ENCODE assay signal across 19 mouse cellular contexts in genomic region chr16:42370148-42370547, GRCm38 (mm10). TPM values are rescaled to one million over a fixed set of nuclear protein-coding genes. Genes with fewer than 3 reads are reported as not detected.
A peak's percentile ranks its signal among the peaks of the same experiment; 100 is the strongest.
DNase-seq lines count a peak whose midpoint lies in the region; ATAC-seq lines count a peak whose summit lies in the region.
"Had no signal": no experiment of that assay in that cellular context is flagged by ENCODE, and none has a peak within 500 bp of the region (broad histone marks: within the 10 kb centered on the region; RNA-seq: fewer than 3 reads in every experiment).

No protein-coding gene starts in this region.

- no peak overlapping the region for H3K27ac ChIP-seq in hindbrain, embryonic 11.5 days (ENCODE audit: low read depth, low read length)
- H3K27ac ChIP-seq in hindbrain, embryonic 10.5 days, result no peak overlapping the region
- H3K27ac ChIP-seq: midbrain, embryonic 12.5 days; stomach, postnatal 0 days had no signal

- 0 out of 2 replicates have a peak, but pooled peaks have one; percentile 27 for ATAC-seq in hindbrain, embryonic 11.5 days (ENCODE audit: low FRiP score)

- H3K9ac ChIP-seq in hindbrain, embryonic 11.5 days (ENCODE audit: low read depth, low read length), result no peak overlapping the region
- H3K9ac ChIP-seq: midbrain, embryonic 12.5 days had no signal

- no peak overlapping the region for H3K4me2 ChIP-seq in hindbrain, embryonic 11.5 days (replicated peaks; ENCODE audit: low read depth, low read length)
- H3K4me2 ChIP-seq: midbrain, embryonic 12.5 days had no signal

- no peak overlapping the region for H3K4me3 ChIP-seq in hindbrain, embryonic 11.5 days (ENCODE audit: low read depth, low read length)
- no peak overlapping the region for H3K4me3 ChIP-seq in hindbrain, embryonic 10.5 days
- H3K4me3 ChIP-seq: midbrain, embryonic 12.5 days had no signal

- no peaks in the 10 kb centered on the region; the same call in 1 of the 2 replicates for H3K4me1 ChIP-seq in hindbrain, embryonic 11.5 days (replicated peaks; ENCODE audit: control insufficient read depth, insufficient read depth, low read length)
- H3K4me1 ChIP-seq in hindbrain, embryonic 10.5 days (replicated peaks), result no peaks in the 10 kb centered on the region
- H3K4me1 ChIP-seq: midbrain, embryonic 12.5 days had no signal

- H3K36me3 ChIP-seq in hindbrain, embryonic 11.5 days (ENCODE audit: control insufficient read depth, insufficient read depth, low read length), result no peaks in the 10 kb centered on the region
- no peaks in the 10 kb centered on the region for H3K36me3 ChIP-seq in hindbrain, embryonic 10.5 days
- H3K36me3 ChIP-seq: G1E; midbrain, embryonic 12.5 days had no signal

- intact Hi-C loops in gastrocnemius, postnatal 36 days (cut with DNase I), result no loop called here

- peak; percentile 4 for DNase-seq in hindbrain, embryonic 11.5 days (ENCODE audit: low spot score)
- DNase-seq in hindbrain, embryonic 10.5 days (ENCODE audit: low spot score), result no peak
- DNase-seq in right cerebral cortex, adult 2 months (ENCODE audit: low spot score in 2 of 2), result peak; percentile 44 to 48
- no peak for DNase-seq in right cerebral cortex, postnatal 4 days
- peak; percentile 13 to 14 for DNase-seq in layer of hippocampus, postnatal 36 days
- DNase-seq in telencephalon, adult 2 months (ENCODE audit: low read depth, low spot score), result peak; percentile 54
- no peak for DNase-seq in gastrocnemius, postnatal 36 days
- DNase-seq in embryo, embryonic 10 days (ENCODE audit: low spot score), result no peak
- DNase-seq: B cell, adult 2 months; cerebellum, adult 8-10 months; heart, adult 11 months; heart, postnatal 14 days; kidney, adult 18-20 months; lung, postnatal 10 days; spleen, adult 18-20 months had no signal

- H3K9me3 ChIP-seq in hindbrain, embryonic 11.5 days (ENCODE audit: control insufficient read depth, low read length), result no peaks in the 10 kb centered on the region
- H3K9me3 ChIP-seq in hindbrain, embryonic 10.5 days, result no peaks in the 10 kb centered on the region
- H3K9me3 ChIP-seq: midbrain, embryonic 12.5 days had no signal

- WGBS in hindbrain, embryonic 11.5 days, result 64% methylated on average over 6 of the region's 6 CpGs
- 71% methylated on average over 6 of the region's 6 CpGs for WGBS in hindbrain, embryonic 10.5 days

- H3K27me3 ChIP-seq in hindbrain, embryonic 11.5 days (ENCODE audit: control insufficient read depth, insufficient read depth, low read length), result no peaks in the 10 kb centered on the region
- H3K27me3 ChIP-seq in hindbrain, embryonic 10.5 days (ENCODE audit: insufficient read depth, poor library complexity, severe bottlenecking), result no peaks in the 10 kb centered on the region
- H3K27me3 ChIP-seq: midbrain, embryonic 12.5 days had no signal

RNA-seq across cellular contexts. Expression of gene Gap43, which starts 29.7 kb away (rescaled TPM):
- polyA plus RNA-seq in hindbrain, embryonic 11.5 days (2014; fragmentation: Nextera tagmentation; extraction: Ambion mirVana), result 375 and 387 TPM in 2 replicates
- polyA plus RNA-seq in hindbrain, embryonic 10.5 days (2016; fragmentation: Nextera tagmentation; extraction: Ambion mirVana), result 160 and 277 TPM in 2 replicates
- 100 to 1,000 TPM; 185 to 211 TPM for total RNA-seq in layer of hippocampus, postnatal 36 days (2021)
- under 1 TPM in 1 of 2 experiments, not detected in 1; 0.41 TPM for total RNA-seq in gastrocnemius, postnatal 36 days (2021)
- total RNA-seq: G1E; liver, adult 2 months had no signal
- polyA plus RNA-seq: G1E; liver, adult 2 months had no signal

Comparison
In these comparisons a context has a peak if more than half of its experiments do, and no peak if none do; other contexts are left out.
1. DNase-seq: peak in hindbrain, embryonic 11.5 days (single experiment), right cerebral cortex, adult 2 months (2 of 2), layer of hippocampus, postnatal 36 days (2 of 2) and telencephalon, adult 2 months (single experiment); none in hindbrain, embryonic 10.5 days (single experiment), right cerebral cortex, postnatal 4 days (single experiment), gastrocnemius, postnatal 36 days (0 of 2) and embryo, embryonic 10 days (single experiment).
2. RNA of gene Gap43, which starts 29.7 kb away (total RNA-seq): 185 to 211 TPM in layer of hippocampus, postnatal 36 days; 0.41 TPM in gastrocnemius, postnatal 36 days; every median in the first group is over 100 times any median in the second.